Mouse (Mus musculus) CD4-positive helper T cell, adult 2 months (primary cell): ENCODE results near the gene 4930451I11Rik.

ENCODE experiments used
- DNase-seq: peaks from one replicate; pipeline ENCODE4 v3.0.0-alpha.2; 2012; ENCODE audit warnings: low read depth, missing footprints, low spot score

4930451I11Rik gene

GRCm38 (mm10) chr7:126831539-126831938 lies at the start of gene 4930451I11Rik:
4930451I11Rik (minus strand) TSS chr7:126831639.
- no peak for DNase-seq

- DNase-seq: no peak
These were observed 49.6 kb upstream of the 4930451I11Rik start for GRCm38 (mm10) chr7:126881040-126881439.

DNA sequence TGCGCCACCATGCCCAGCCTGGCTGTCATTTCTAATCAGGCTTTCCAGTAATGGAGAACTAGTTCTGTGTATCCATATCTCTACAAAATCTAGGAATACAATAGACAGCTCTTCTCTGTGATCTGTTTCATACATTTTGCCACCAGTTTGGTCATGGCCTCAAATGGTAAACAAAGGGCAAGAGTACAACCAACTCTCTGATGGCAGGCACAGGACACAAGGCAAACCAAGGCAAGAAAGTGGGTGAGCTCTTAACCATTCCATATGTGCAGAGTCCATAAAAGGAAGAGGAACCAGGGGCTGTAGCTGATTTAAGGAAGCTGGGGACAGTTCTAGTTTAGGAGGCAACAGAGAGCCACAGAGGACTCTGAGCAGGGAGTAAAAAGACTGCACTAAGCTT lies 45.8 kb upstream of the 4930451I11Rik start:
- no peak for DNase-seq

GRCm38 (mm10) chr7:126870520-126870891 lies 39.1 kb upstream of the 4930451I11Rik start:
- DNase-seq: no peak

GRCm38 (mm10) chr7:126869780-126870519 lies 38.5 kb upstream of the 4930451I11Rik start:
- no peak for DNase-seq

DNA sequence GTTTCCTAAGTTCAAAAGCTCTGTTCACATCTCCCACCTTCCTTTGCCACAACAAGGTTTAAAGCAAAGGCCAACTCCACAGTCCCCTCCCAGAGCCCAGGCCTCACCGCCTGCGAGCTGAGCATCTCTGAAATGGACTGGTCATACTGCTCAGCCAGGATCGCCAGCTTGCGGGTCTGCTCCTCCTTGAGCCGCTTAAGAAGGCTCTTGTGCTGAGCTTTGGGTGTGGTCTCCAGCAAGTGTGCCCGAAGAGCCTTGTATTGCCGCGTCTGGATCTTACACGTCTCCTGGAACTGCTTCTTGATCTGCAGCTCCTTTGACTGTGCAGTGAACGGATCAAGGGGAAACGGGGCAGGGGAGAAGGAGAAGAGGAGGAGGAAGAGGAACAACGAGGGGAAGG lies 36.6 kb upstream of the 4930451I11Rik start:
- DNase-seq: no peak

- DNase-seq: no peak
These were observed 36.1 kb upstream of the 4930451I11Rik start for GRCm38 (mm10) chr7:126867534-126867933.

GRCm38 (mm10) chr7:126863791-126864190 lies 32.4 kb upstream of the 4930451I11Rik start:
- no peak for DNase-seq

DNA sequence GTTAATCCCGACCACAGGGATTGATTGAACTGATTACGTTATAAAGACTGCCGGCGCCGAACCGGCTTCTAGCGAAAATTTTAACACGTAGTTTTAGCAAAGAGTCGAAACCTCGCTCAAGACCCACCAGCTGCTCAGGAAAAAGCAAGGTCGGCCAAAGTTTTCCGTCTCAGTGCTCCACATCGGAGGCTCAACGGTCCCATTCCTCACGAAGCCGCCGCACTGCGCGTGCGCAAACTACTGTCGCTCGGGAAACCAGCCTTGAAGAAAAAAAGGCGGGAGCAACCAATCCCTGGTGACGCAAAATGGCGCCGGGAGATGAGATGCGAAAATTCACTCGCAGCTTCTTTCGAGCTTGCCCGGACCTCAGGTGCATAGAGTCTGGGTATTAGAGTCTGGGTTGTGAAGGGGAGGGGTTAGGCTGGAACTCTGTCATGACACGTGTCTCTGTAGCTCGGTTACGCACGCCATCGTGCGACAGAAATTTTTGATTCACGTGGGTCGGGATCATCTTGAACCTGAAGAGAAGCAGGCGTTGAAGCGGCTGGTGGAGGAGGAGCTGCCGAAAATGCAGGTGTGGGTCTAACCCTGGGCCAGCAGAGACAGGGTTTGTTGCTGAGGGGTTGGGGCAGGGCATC lies 30.8 kb upstream of the 4930451I11Rik start, which contains the start of gene Ino80e:
TSS of gene Ino80e (minus strand) at position 231 of the 638 bp plus-strand sequence.
- DNase-seq: peak; percentile 94

DNA sequence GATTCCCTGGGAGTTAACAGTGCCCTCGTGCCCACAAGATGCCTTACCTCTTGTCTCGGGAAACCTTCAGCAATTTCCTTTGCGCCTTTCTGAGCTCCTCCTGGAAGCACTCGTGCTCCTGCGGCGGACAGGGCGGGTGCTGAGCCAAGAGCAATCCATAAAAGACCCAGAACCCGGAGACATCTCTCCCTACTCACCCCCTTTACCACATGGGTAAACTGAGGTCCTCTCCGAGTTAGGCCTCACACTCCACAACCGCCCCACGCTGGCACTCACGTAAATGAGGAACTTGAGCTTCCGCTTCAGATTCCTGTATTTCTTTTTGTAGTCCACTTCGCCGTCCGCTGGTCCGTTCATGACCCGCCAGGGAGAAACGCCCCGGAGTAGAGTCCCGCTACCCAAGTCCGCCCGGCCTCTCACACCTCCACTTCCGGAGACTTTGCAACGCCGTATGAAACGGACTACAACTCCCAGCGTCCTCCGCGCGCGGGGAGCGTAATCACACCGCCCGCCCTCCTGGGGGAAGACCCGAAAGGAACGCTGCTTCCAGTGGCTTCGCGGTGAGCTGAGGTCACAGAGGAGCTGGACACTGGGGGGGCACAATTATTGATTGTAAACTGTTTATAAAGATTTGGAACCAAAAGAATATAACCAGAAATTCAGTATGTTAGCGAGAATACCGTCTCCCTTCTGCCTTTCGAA lies 30.1 kb upstream of the 4930451I11Rik start, which contains the start of gene Hirip3:
TSS of gene Hirip3 (plus strand) at position 544 of the 702 bp plus-strand sequence.
- peak; percentile 94 for DNase-seq

- DNase-seq: no peak
These were observed 29.5 kb upstream of the 4930451I11Rik start for GRCm38 (mm10) chr7:126860987-126861386.

DNA sequence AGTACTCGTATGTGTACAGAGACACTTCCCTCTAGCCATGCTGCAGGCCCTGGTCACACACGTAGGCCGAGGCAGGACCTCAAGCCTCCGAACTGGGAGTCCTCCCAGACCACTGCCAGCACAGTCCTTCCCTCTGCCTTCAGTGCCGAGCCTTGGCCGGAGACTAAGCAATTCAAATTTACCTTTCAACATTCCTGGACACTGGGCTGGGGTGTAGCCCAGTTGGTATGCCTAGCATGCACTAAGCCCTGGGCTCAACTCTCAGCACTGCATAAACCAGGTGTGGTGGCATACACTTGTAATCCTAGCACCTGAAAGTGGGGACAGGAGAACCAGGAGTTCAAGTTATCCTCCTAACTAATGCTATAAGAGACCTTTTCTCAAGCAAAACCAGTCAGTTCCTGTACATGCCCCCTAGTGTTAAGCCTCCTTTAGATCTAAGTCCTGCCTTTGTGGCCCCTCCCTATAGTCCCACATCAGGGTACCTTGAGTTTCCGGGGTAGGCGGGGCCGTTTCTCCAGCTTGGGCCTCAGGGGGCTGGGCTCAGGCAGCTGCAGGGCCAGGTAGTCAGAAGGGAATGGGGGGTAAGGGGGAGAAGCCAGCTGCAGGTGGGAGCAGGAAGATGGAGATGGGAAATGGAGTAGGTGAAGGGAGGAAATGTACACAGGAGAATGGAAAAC lies 25.4 kb upstream of the 4930451I11Rik start:
- DNase-seq: peak; percentile 44

GRCm38 (mm10) chr7:126855641-126856040 lies 24.2 kb upstream of the 4930451I11Rik start:
- no peak for DNase-seq

GRCm38 (mm10) chr7:126853454-126853853 lies 22.0 kb upstream of the 4930451I11Rik start:
- no peak for DNase-seq

DNA sequence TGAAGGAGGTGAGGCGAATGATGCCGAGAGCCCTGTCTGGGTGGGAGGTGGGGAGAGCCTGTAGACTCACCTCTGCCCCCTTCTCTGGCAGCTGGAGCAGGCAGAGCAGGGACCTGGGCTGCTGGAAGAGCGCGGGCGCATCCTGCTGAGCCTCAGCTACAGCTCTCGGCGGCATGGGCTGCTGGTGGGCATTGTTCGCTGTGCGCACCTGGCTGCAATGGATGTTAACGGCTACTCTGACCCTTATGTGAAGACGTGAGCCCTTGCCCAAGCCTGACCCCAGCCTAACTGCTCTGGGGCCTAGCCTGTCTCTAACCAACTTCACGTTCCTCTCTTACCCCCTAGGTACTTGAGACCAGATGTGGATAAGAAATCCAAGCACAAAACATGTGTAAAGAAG lies 19.8 kb upstream of the 4930451I11Rik start:
- no peak for DNase-seq

DNA sequence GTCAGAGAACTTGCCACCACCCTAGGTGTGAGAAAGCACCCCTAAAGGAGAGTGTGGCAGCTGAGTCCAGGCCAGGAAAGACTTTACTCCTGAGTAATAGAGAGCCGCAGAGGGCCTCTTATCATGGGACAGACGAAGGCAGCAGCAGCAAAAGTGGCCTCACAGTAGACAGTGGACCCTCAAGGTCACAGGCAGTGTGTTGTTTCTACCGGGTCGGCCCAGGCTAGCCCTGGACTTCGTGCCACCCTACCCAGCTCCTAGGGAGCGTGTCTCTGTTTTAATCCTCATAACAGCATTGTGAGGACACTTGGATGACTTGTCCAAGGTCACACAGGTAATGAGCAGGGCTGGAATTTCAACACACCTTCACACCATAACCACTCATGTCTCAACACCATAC lies 18.7 kb upstream of the 4930451I11Rik start:
- DNase-seq: no peak

GRCm38 (mm10) chr7:126848794-126849193 lies 17.4 kb upstream of the 4930451I11Rik start:
- no peak for DNase-seq

DNA sequence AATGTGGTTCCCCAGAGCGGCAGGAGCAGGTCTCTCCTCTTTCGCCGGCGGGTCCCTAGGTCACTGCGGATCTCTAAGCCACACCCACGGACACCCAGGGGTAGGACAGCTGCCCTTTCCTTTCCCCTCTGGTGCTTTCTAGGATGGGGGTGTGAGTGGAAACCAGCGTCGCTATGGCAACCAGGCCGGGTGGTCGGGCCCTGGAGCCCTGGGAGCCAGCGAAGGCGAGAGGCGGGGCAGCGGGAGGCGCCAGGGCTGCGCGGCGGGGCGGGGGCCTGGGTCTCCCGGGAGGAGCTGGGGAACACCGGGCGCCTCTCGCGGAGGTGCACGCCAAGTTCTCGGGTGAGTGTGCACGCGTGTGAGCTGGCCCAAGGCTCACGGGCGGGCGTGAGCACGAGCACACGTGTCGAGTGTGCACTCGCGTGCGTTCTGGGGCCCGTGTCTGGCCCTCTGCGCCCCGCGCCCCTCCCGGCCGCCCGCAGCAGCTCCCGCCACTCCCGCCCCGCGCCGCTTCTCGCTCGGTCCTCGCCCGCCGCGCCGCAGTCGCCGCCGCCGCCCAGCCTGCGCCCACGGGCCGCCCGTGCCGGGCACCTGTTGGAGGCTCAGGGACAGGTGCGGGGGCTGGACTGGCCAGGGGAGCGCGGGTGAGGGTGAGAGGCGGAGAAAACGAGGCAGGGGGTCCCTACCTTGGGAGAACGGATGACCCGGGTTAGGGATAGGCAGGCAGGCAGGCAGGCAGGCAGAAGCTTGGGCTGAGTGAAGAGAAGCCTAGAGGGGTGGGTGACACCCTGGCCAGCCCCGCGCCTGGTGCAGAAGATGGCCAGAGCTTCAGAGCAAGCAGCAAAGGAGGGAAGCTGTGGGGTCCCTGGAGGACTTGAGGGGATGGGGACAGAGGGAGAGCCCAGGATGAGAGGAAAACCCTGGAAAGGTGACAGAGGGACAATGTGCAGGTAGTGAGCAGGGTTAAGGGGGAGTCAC lies 16.3 kb upstream of the 4930451I11Rik start:
- no peak for DNase-seq

DNA sequence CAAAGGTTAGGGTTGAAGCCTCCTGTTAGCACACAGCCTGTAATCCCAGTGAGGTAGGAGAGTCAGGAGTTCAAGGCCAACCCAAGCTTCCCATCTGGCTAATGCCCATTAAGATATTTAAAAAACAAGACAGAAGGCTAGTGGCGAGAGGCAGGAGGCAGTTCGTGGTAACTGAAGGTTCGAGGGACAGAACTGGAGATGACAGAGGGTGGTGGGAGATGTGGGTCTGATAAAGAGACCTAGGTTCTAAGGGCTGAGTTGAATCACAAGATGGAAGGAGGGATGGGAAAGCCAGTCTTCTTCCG lies 15.6 kb upstream of the 4930451I11Rik start, which contains the start of gene Doc2a:
TSS of gene Doc2a (plus strand) at position 301 of the 305 bp plus-strand sequence.
- DNase-seq: no peak

GRCm38 (mm10) chr7:126845516-126845915 lies 14.1 kb upstream of the 4930451I11Rik start:
- no peak for DNase-seq

GRCm38 (mm10) chr7:126843276-126843675 lies 11.8 kb upstream of the 4930451I11Rik start:
- DNase-seq: no peak
